Mouse (Mus musculus) stomach, embryonic 16.5 days (tissue): ENCODE measurements around the gene Hs6st3. TPM values are rescaled to one million over a fixed set of nuclear protein-coding genes. Genes with fewer than 3 reads are reported as not detected.

Experiments
- ATAC-seq: fragments of 200-750 bp; cut with Nextera tagmentation; 2 replicates; pipeline ENCODE4 v1.8.0; 2017; ENCODE audit warnings: moderate number of reproducible peaks, moderate TSS enrichment; ENCODE audit not compliant: insufficient read depth, low FRiP score
- H3K27ac ChIP-seq: fragments of 300-500 bp; sonication (generic); 2 replicates; pipeline ENCODE4 v1.5.1; 2014; ENCODE audit warnings: low read length
- H3K27me3 ChIP-seq: fragments of 300-500 bp; sonication (generic); 2 replicates; pipeline ENCODE4 v1.6.1; 2014; ENCODE audit warnings: low read length, control low read depth, mixed read lengths; ENCODE audit not compliant: control insufficient read depth, insufficient read depth
- H3K36me3 ChIP-seq: fragments of 300-500 bp; sonication (generic); 2 replicates; pipeline ENCODE4 v1.6.1; 2014; ENCODE audit warnings: low read length; ENCODE audit not compliant: control insufficient read depth, insufficient read depth
- H3K4me1 ChIP-seq: fragments of 300-500 bp; sonication (generic); 2 replicates; pipeline ENCODE4 v1.6.1; 2014; ENCODE audit warnings: low read length, control low read depth, mixed read lengths; ENCODE audit not compliant: control insufficient read depth, insufficient read depth
- H3K4me2 ChIP-seq: fragments of 300-500 bp; sonication (generic); 2 replicates; pipeline ENCODE4 v1.6.1; 2014; ENCODE audit warnings: low read depth, low read length, mixed read lengths
- H3K4me3 ChIP-seq: fragments of 300-500 bp; sonication (generic); replicated peaks from 2 replicates; pipeline ENCODE4 v1.5.1; 2014; ENCODE audit warnings: mild to moderate bottlenecking, low read length
- H3K9ac ChIP-seq: fragments of 300-500 bp; sonication (generic); 2 replicates; pipeline ENCODE4 v1.6.1; 2014; ENCODE audit warnings: low read length
- H3K9me3 ChIP-seq: fragments of 300-500 bp; sonication (generic); replicated peaks from 2 replicates; pipeline ENCODE4 v1.6.1; 2016; ENCODE audit warnings: low read length, control low read depth; ENCODE audit not compliant: control insufficient read depth
- WGBS: fragments of 180-500 bp; shearing (Covaris S2); extraction: QIAGEN DNeasy Blood & Tissue Kit; methylation state at CpG from one replicate; pipeline ENCODE4 v1.1.7; 2014; 5-methylcytosine and 5-hydroxymethylcytosine counted together
- polyA plus RNA-seq: library from polyadenylated mRNA; unstranded; fragments of >200 nt; fragmentation: Nextera tagmentation; extraction: Ambion mirVana; gene quantifications from 2 replicates; pipeline ENCODE4 v1.2.1, GENCODE M21; 2015

The Hs6st3 gene
- polyA plus RNA-seq, 1 experiment from 2014 or later, result not detected

- Histone ChIP-seq H3K9me3 (no peaks in the 10 kb centered on the region), H3K4me3 (no peak overlapping the region), H3K36me3 (no peaks in the 10 kb centered on the region), H3K27me3 (no peaks in the 10 kb centered on the region), H3K27ac (no peak overlapping the region), H3K4me1 (no peaks in the 10 kb centered on the region), H3K9ac (no peak overlapping the region), H3K4me2 (no peak overlapping the region)
- ATAC-seq, result no peak
- 85% methylated on average over 4 of the region's 4 CpGs for WGBS
These were observed 594.1 kb downstream of the Hs6st3 start for GRCm38 (mm10) chr14:119732219-119732618.

- no peaks in the 10 kb centered on the region for H3K36me3 ChIP-seq
- H3K27ac ChIP-seq, result no peak overlapping the region
- H3K4me3 ChIP-seq, result no peak overlapping the region
- no peaks in the 10 kb centered on the region for H3K4me1 ChIP-seq
- 82% methylated on average over 5 of the region's 5 CpGs for WGBS
- no peak overlapping the region for H3K9ac ChIP-seq
- no peaks in the 10 kb centered on the region for H3K9me3 ChIP-seq
- no peaks in the 10 kb centered on the region for H3K27me3 ChIP-seq
- no peak for ATAC-seq
- H3K4me2 ChIP-seq, result no peak overlapping the region
These were observed 599.3 kb downstream of the Hs6st3 start for GRCm38 (mm10) chr14:119737408-119737961.

- Histone ChIP-seq H3K9me3 (no peaks in the 10 kb centered on the region), H3K4me3 (no peak overlapping the region), H3K4me2 (no peak overlapping the region), H3K9ac (no peak overlapping the region), H3K4me1 (no peaks in the 10 kb centered on the region), H3K36me3 (no peaks in the 10 kb centered on the region), H3K27ac (no peak overlapping the region), H3K27me3 (no peaks in the 10 kb centered on the region)
- no peak for ATAC-seq
- WGBS, result 85% methylated on average over 1 of the region's 1 CpGs
These were observed 603.6 kb downstream of the Hs6st3 start for GRCm38 (mm10) chr14:119741791-119742190.

- H3K4me3 ChIP-seq, result no peak overlapping the region
- 80% methylated on average over 7 of the region's 7 CpGs for WGBS
- no peak for ATAC-seq
These were observed 623.2 kb downstream of the Hs6st3 start for GRCm38 (mm10) chr14:119761376-119761775.

GRCm38 (mm10) chr14:119772040-119772439 is 633.9 kb downstream of the Hs6st3 start:
- Histone ChIP-seq H3K4me2 (no peak overlapping the region), H3K27ac (no peak overlapping the region), H3K27me3 (no peaks in the 10 kb centered on the region), H3K4me3 (no peak overlapping the region), H3K9ac (no peak overlapping the region), H3K36me3 (no peaks in the 10 kb centered on the region), H3K9me3 (no peaks in the 10 kb centered on the region), H3K4me1 (no peaks in the 10 kb centered on the region)
- no peak for ATAC-seq
- 62% methylated on average over 4 of the region's 4 CpGs for WGBS

More at GRCm38 (mm10) chr14:119761376-119761775, 623.2 kb downstream of the Hs6st3 start:
- Histone ChIP-seq H3K9ac (no peak overlapping the region), H3K27ac (no peak overlapping the region), H3K36me3 (no peaks in the 10 kb centered on the region), H3K4me1 (no peaks in the 10 kb centered on the region), H3K9me3 (no peaks in the 10 kb centered on the region), H3K4me2 (no peak overlapping the region), H3K27me3 (no peaks in the 10 kb centered on the region)

GRCm38 (mm10) chr14:119776261-119776660 is 638.1 kb downstream of the Hs6st3 start:
- 75% methylated on average over 3 of the region's 3 CpGs for WGBS
- H3K27me3 ChIP-seq, result no peaks in the 10 kb centered on the region
- no peak for ATAC-seq

GRCm38 (mm10) chr14:119779982-119780588 is 641.9 kb downstream of the Hs6st3 start:
- Histone ChIP-seq H3K9ac (no peak overlapping the region), H3K4me2 (no peak overlapping the region), H3K4me3 (no peak overlapping the region), H3K27ac (no peak overlapping the region), H3K36me3 (no peaks in the 10 kb centered on the region), H3K27me3 (no peaks in the 10 kb centered on the region), H3K4me1 (no peaks in the 10 kb centered on the region), H3K9me3 (no peaks in the 10 kb centered on the region)
- WGBS, result 75% methylated on average over 12 of the region's 12 CpGs
- no peak for ATAC-seq

More at GRCm38 (mm10) chr14:119776261-119776660, 638.1 kb downstream of the Hs6st3 start:
- H3K4me1 ChIP-seq, result no peaks in the 10 kb centered on the region
- no peak overlapping the region for H3K4me2 ChIP-seq
- no peaks in the 10 kb centered on the region for H3K9me3 ChIP-seq
- H3K36me3 ChIP-seq, result no peaks in the 10 kb centered on the region
- H3K9ac ChIP-seq, result no peak overlapping the region
- H3K4me3 ChIP-seq, result no peak overlapping the region
- H3K27ac ChIP-seq, result no peak overlapping the region

GRCm38 (mm10) chr14:119781111-119781510 is 643.0 kb downstream of the Hs6st3 start:
- no peak overlapping the region for H3K9ac ChIP-seq
- no peak for ATAC-seq
- no peak overlapping the region for H3K4me3 ChIP-seq
- no peaks in the 10 kb centered on the region for H3K36me3 ChIP-seq
- H3K27me3 ChIP-seq, result no peaks in the 10 kb centered on the region
- no peak overlapping the region for H3K4me2 ChIP-seq
- H3K4me1 ChIP-seq, result no peaks in the 10 kb centered on the region
- no peaks in the 10 kb centered on the region for H3K9me3 ChIP-seq
- H3K27ac ChIP-seq, result no peak overlapping the region
- 83% methylated on average over 1 of the region's 1 CpGs for WGBS

GRCm38 (mm10) chr14:119789457-119789856 is 651.3 kb downstream of the Hs6st3 start:
- no peak overlapping the region for H3K9ac ChIP-seq
- ATAC-seq, result no peak
- no peaks in the 10 kb centered on the region for H3K9me3 ChIP-seq
- no peaks in the 10 kb centered on the region for H3K27me3 ChIP-seq
- no peaks in the 10 kb centered on the region for H3K4me1 ChIP-seq
- H3K4me3 ChIP-seq, result no peak overlapping the region
- H3K36me3 ChIP-seq, result no peaks in the 10 kb centered on the region
- no peak overlapping the region for H3K4me2 ChIP-seq
- no peak overlapping the region for H3K27ac ChIP-seq
- 90% methylated on average over 8 of the region's 8 CpGs for WGBS
